Mouse (Mus musculus): ENCODE results near the gene St6galnac5. TPM values are rescaled to one million over a fixed set of nuclear protein-coding genes. Genes with fewer than 3 reads are reported as not detected.
"Not testable (repeated sequence)": the region's sequence is repeated elsewhere in the genome, so short reads cannot be mapped to it uniquely, and the experiment has no call there.

St6galnac5 gene
- polyA plus RNA-seq, 1 experiment, result 1.4 TPM

DNA sequence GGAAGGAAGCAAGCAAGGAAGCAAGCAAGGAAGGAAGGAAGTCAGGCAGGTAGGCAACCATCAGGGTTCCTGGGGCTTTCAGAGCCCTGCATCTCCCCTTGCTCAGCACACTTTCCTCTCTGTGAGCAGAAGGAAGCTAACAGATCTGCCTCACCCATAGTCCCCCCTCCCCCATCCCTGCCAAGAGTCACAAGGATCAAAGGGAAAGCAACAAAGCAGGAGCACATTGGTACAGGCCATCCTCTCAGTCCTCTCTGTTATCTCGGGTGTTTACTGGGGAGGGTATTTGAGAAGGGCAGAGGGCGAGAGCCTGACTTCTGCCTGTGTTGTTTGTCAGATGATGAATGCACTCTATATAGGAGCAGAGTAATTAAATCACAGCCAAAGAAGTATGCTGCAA is 184.7 kb downstream of the St6galnac5 start:
- peaks cover 5% of the 10 kb centered on the region; the same call in 1 of the 2 replicates for H3K4me1 ChIP-seq (ENCODE audit: control insufficient read depth, insufficient read depth, low read length)
- TF ChIP-seq POLR2A (IDR thresholded peaks at IDR 0.05; ENCODE audit: low read depth, low read length), result no peak
- no peak for TF ChIP-seq CTCF (conservative IDR thresholded peaks at IDR 0.05; ENCODE audit: insufficient read depth, insufficient read length, low read depth, low read length)
- no peaks in the 10 kb centered on the region for H3K27me3 ChIP-seq (replicated peaks; ENCODE audit: control insufficient read depth, insufficient read depth, low read length)
- DNase-seq, result no peak
- H3K36me3 ChIP-seq (ENCODE audit: control insufficient read depth, insufficient read depth, low read length), result no peaks in the 10 kb centered on the region
- WGBS, result 42% methylated on average over 2 of the region's 2 CpGs
- H3K27ac ChIP-seq (ENCODE audit: insufficient read depth, low read depth, low read length), result no peak overlapping the region
- no peak overlapping the region for H3K4me3 ChIP-seq (ENCODE audit: insufficient read depth, low read depth, low read length)

DNA sequence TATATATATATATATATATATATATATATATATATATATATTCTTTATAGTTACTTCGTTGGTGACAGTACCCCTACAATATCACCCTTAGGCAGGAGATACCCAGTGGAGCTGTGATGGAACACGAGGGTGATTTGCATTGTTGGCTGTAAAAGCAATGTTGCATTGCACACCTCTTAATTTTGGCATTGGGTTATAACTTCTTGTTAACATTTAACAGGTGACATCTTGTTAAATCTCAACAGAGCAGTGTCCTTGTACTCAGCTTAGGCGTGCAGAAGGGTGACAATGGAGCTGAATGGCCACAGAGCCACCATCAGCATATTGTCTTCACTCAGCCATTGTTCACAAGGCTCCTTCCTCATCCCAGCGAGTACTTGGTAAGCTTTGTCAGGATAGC is 185.8 kb downstream of the St6galnac5 start:
- no peak for TF ChIP-seq POLR2A (IDR thresholded peaks at IDR 0.05; ENCODE audit: low read depth, low read length)
- TF ChIP-seq CTCF (conservative IDR thresholded peaks at IDR 0.05; ENCODE audit: insufficient read depth, insufficient read length, low read depth, low read length), result no peak
- no peak overlapping the region for H3K4me3 ChIP-seq (ENCODE audit: insufficient read depth, low read depth, low read length)
- peak; percentile 51 for DNase-seq
- WGBS, result 48% methylated on average over 4 of the region's 4 CpGs
- H3K27ac ChIP-seq (ENCODE audit: insufficient read depth, low read depth, low read length), result no peak overlapping the region
- no peaks in the 10 kb centered on the region for H3K36me3 ChIP-seq (ENCODE audit: control insufficient read depth, insufficient read depth, low read length)
- no peaks in the 10 kb centered on the region for H3K27me3 ChIP-seq (replicated peaks; ENCODE audit: control insufficient read depth, insufficient read depth, low read length)
- peaks cover 5% of the 10 kb centered on the region; the same call in 1 of the 2 replicates for H3K4me1 ChIP-seq (ENCODE audit: control insufficient read depth, insufficient read depth, low read length)

DNA sequence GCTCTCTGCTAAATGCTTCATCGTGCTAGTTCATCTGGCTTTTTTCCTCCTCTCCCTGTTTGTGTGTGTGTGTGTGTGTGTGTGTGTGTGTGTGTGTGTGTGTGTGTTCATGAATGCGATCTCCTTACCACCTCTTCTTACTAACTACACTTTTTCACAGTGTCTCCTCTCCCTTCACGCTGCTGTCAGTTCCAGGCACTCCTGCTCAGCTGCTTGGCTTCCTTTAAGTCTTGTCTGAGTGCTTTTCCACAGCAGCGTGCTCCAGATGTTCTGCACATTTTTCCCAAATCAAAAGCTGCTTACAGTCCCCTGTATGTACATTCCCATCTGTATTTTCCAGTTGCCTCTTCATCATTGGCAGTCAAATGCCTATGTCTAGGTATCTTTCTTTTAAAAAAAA is 189.0 kb downstream of the St6galnac5 start:
- DNase-seq, result no peak
- no peak overlapping the region for H3K27ac ChIP-seq (ENCODE audit: insufficient read depth, low read depth, low read length)
- TF ChIP-seq POLR2A (IDR thresholded peaks at IDR 0.05; ENCODE audit: low read depth, low read length), result no peak
- no peak for TF ChIP-seq CTCF (conservative IDR thresholded peaks at IDR 0.05; ENCODE audit: insufficient read depth, insufficient read length, low read depth, low read length)
- peaks cover 3% of the 10 kb centered on the region; the same call in 1 of the 2 replicates for H3K4me1 ChIP-seq (ENCODE audit: control insufficient read depth, insufficient read depth, low read length)
- no peaks in the 10 kb centered on the region for H3K27me3 ChIP-seq (replicated peaks; ENCODE audit: control insufficient read depth, insufficient read depth, low read length)
- 77% methylated on average over 4 of the region's 4 CpGs for WGBS
- H3K36me3 ChIP-seq (ENCODE audit: control insufficient read depth, insufficient read depth, low read length), result no peaks in the 10 kb centered on the region
- H3K4me3 ChIP-seq (ENCODE audit: insufficient read depth, low read depth, low read length), result no peak overlapping the region

DNA sequence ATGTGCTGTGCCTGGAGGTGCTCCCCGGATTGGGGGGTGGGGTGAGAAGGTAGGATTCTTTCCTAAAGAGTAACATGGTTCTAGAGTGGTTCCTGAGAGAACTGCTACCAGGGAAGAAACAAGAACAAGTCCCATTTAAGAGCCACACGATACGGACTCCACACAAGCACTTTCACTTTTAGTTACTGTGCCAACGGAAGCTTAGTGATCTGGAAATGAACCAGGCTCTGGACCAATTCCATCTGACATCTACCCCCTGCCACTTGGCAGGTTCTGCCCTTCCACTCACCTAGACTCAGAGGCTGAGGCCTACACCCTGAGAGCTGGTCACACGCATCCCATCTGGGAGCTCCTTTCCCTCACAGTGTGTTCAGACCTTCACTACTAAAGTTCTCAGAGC is 189.4 kb downstream of the St6galnac5 start:
- WGBS, result 49% methylated on average over 5 of the region's 5 CpGs
- TF ChIP-seq CTCF (conservative IDR thresholded peaks at IDR 0.05; ENCODE audit: insufficient read depth, insufficient read length, low read depth, low read length), result no peak
- TF ChIP-seq POLR2A (IDR thresholded peaks at IDR 0.05; ENCODE audit: low read depth, low read length), result no peak

DNA sequence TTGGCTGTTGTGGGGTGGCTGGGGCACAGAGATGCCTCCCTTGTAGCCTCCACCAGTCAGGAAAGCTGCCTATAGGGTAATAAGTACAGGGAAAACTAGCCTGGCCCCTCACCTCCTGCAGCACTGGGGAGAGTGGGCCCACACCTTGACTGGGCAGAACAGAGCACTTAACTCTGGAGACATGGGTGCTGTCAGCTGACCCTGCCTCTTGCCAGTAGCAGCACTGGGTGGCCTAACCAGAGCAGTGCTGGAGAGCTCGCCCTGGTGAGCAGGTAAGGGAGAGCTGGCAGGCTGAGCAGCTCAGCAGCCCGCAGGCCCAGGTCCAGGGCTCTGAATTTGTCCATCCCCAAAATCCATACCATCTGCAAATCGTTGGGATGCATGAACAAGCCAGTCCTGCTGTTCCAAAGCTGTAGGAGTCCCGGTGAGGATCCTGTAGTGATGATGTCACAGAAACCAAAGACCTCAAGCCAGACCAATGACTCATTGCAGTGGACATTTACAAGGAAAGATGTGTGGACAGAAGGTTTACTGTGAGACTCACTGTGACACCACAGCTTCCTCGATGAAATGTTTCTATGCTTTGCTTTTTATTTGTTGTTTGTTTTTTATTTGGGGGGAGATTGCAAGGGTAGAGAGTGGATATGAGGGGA is 193.6 kb downstream of the St6galnac5 start:
- not testable (repeated sequence) for H3K27ac ChIP-seq (ENCODE audit: insufficient read depth, low read depth, low read length); H3K4me1 ChIP-seq (ENCODE audit: control insufficient read depth, insufficient read depth, low read length); H3K36me3 ChIP-seq (ENCODE audit: control insufficient read depth, insufficient read depth, low read length); DNase-seq; H3K27me3 ChIP-seq (replicated peaks; ENCODE audit: control insufficient read depth, insufficient read depth, low read length); H3K4me3 ChIP-seq (ENCODE audit: insufficient read depth, low read depth, low read length)
- WGBS, result 88% methylated on average over 5 of the region's 5 CpGs

More for the DNA sequence above, 189.4 kb downstream of the St6galnac5 start:
- H3K27ac ChIP-seq (ENCODE audit: insufficient read depth, low read depth, low read length), result no peak overlapping the region
- no peak overlapping the region for H3K4me3 ChIP-seq (ENCODE audit: insufficient read depth, low read depth, low read length)
- DNase-seq, result peak; percentile 76
- no peaks in the 10 kb centered on the region for H3K27me3 ChIP-seq (replicated peaks; ENCODE audit: control insufficient read depth, insufficient read depth, low read length)
- peaks cover 3% of the 10 kb centered on the region; the same call in 1 of the 2 replicates for H3K4me1 ChIP-seq (ENCODE audit: control insufficient read depth, insufficient read depth, low read length)
- no peaks in the 10 kb centered on the region for H3K36me3 ChIP-seq (ENCODE audit: control insufficient read depth, insufficient read depth, low read length)

DNA sequence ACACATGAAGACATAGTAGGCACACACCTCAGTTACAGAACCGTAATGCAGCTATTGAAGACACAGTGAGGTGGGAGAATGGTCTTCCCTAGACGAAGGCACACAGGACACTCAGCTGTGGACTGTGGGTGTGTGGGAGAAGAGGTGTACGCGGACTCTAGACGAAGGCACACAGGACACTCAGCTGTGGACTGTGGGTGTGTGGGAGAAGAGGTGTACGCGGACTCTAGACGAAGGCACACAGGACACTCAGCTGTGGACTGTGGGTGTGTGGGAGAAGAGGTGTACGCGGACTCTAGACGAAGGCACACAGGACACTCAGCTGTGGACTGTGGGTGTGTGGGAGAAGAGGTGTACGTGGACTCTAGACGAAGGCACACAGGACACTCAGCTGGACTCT is 197.7 kb downstream of the St6galnac5 start:
- H3K27me3 ChIP-seq (replicated peaks; ENCODE audit: control insufficient read depth, insufficient read depth, low read length), result not testable (repeated sequence)
- 79% methylated on average over 10 of the region's 13 CpGs for WGBS

DNA sequence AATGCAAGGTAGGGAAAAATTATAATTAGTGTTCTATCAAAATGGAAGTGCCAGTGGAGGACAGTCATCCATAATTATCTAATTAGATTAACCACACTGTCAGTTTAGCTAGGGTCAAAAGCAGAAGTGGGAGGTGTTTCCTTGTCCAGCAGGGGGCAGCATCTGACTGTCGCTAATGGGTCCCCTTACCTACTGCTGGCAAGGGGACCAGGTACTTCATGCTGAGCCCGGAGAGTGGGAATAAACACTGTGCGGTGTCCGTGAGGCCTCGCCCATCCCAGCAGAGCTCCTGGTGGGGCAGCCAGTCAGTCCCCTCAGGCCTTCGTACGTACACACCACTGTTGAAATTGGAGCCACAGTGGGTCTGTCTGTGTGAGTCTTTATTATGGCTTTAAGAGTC is 198.3 kb downstream of the St6galnac5 start:
- H3K4me3 ChIP-seq (ENCODE audit: insufficient read depth, low read depth, low read length), result no peak overlapping the region
- H3K4me1 ChIP-seq (ENCODE audit: control insufficient read depth, insufficient read depth, low read length), result no peaks in the 10 kb centered on the region
- peak; percentile 91 for TF ChIP-seq CTCF (conservative IDR thresholded peaks at IDR 0.05; ENCODE audit: insufficient read depth, insufficient read length, low read depth, low read length)
- TF ChIP-seq POLR2A (IDR thresholded peaks at IDR 0.05; ENCODE audit: low read depth, low read length), result no peak
- no peaks in the 10 kb centered on the region for H3K27me3 ChIP-seq (replicated peaks; ENCODE audit: control insufficient read depth, insufficient read depth, low read length)
- no peak overlapping the region for H3K27ac ChIP-seq (ENCODE audit: insufficient read depth, low read depth, low read length)
- peak; percentile 76 for DNase-seq
- no peaks in the 10 kb centered on the region for H3K36me3 ChIP-seq (ENCODE audit: control insufficient read depth, insufficient read depth, low read length)
- 37% methylated on average over 7 of the region's 7 CpGs for WGBS

More for the DNA sequence above, 197.7 kb downstream of the St6galnac5 start:
- H3K4me1 ChIP-seq (ENCODE audit: control insufficient read depth, insufficient read depth, low read length); DNase-seq; H3K4me3 ChIP-seq (ENCODE audit: insufficient read depth, low read depth, low read length); H3K27ac ChIP-seq (ENCODE audit: insufficient read depth, low read depth, low read length); H3K36me3 ChIP-seq (ENCODE audit: control insufficient read depth, insufficient read depth, low read length): not testable (repeated sequence)
